Mouse (Mus musculus): ENCODE results near the gene Atpif1. TPM values are rescaled to one million over a fixed set of nuclear protein-coding genes. Genes with fewer than 3 reads are reported as not detected.
"Not testable (repeated sequence)": the region's sequence is repeated elsewhere in the genome, so short reads cannot be mapped to it uniquely, and the experiment has no call there.

The Atpif1 gene
- total and polyA plus RNA-seq, 2 experiments from 2014 or later: 898 to 1,829 TPM

DNA sequence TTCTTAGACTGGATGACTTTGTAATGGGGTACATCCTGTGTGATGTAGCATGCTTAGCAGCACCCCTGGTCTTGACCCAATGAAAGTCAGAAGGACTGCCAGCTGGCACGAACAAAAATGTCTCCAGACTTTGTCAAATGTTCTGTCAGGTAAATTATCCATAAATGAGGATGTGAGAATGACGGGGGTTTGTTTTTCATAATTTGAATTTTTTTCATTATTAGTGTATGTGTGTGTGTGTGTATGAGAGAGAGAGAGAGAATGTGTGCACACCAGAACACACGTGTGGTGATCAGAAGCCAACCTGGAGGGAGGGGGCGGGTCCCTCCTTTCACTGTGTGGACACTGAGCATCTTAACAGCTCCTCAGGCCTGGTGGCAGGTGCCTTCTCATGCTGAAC, 49.2 kb downstream of the Atpif1 start:
- Histone ChIP-seq H3K36me3 (ENCODE audit: insufficient read depth) (no peaks in the 10 kb centered on the region), H3K9ac (no peak overlapping the region), H3K4me3 (ENCODE audit: low read depth, low read length) (no peak overlapping the region), H3K9me3 (ENCODE audit: low read length) (no peaks in the 10 kb centered on the region), H3K27ac (ENCODE audit: low read depth, low read length) (no peak overlapping the region), H3K4me2 (ENCODE audit: low read depth) (no peak overlapping the region), H3K27me3 (ENCODE audit: insufficient read depth, low read length) (no peaks in the 10 kb centered on the region), H3K4me1 (ENCODE audit: insufficient read depth) (no peaks in the 10 kb centered on the region)
- ATAC-seq (no peak), DNase-seq (no peak)
- WGBS: 79% methylated on average over 4 of the region's 4 CpGs
- TF ChIP-seq CTCF (IDR thresholded peaks at IDR 0.05; ENCODE audit: low read depth): no peak

DNA sequence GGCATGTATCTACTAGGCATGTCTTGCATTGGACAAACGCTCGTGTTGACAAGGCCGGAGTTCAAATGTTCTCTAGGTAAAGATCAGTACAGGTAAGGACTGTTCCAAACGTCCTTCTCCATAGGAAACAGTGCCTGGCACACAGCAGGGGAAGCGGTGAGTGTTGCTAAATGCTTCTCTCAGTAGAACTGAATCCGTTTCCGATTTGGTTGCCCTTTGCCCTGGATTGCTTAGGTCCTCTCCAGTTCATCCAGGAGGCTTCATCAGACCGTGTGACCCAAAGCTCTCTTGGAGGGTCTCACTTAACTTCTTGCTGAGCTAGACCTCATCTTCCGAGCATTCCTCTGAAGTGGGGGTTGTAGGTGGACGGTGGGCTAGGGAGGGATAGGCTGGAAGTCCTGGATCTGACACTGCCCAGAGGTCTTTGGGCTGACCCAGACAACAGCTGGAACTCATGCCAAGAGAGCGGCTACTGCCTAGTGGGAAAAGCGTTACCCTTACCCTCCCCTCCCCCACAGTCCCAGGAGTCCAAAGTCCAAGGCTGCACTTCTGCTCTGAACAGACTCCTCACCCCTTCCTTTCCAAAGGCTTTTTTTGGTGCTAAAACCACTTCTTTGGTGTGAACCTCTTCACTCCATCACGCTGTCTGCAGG, 50.4 kb downstream of the Atpif1 start:
- H3K27ac ChIP-seq (ENCODE audit: low read depth, low read length): no peak overlapping the region
- H3K27me3 ChIP-seq (ENCODE audit: insufficient read depth, low read length): no peaks in the 10 kb centered on the region
- TF ChIP-seq CTCF (IDR thresholded peaks at IDR 0.05; ENCODE audit: low read depth): no peak
- no peaks in the 10 kb centered on the region for H3K4me1 ChIP-seq (ENCODE audit: insufficient read depth)
- 80% methylated on average over 13 of the region's 13 CpGs for WGBS
- H3K9ac ChIP-seq: no peak overlapping the region
- H3K4me2 ChIP-seq (ENCODE audit: low read depth): no peak overlapping the region
- H3K9me3 ChIP-seq (ENCODE audit: low read length): no peaks in the 10 kb centered on the region
- DNase-seq: no peak
- H3K36me3 ChIP-seq (ENCODE audit: insufficient read depth): no peaks in the 10 kb centered on the region
- no peak for ATAC-seq
- no peak overlapping the region for H3K4me3 ChIP-seq (ENCODE audit: low read depth, low read length)

DNA sequence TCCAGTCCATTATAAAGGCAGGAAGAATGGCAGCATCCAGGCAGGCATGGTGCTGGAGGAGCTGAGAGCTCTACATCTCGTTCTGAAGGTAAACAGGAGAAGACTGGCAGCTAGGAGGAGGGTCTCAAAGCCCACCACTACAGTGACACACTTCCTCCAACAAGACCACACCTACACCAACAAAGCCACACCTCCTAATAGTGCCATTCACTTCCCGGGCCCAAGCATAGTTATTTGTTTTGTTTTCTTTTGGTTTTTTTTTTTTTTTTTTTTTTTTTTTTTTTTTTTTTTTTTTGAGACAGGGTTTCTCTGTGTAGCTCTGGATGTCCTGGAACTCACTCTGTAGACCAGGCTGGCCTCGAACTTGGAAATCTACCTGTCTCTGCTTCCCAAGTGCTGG, 51.4 kb downstream of the Atpif1 start:
- H3K4me3 ChIP-seq (ENCODE audit: low read depth, low read length); H3K9me3 ChIP-seq (ENCODE audit: low read length); ATAC-seq; H3K4me2 ChIP-seq (ENCODE audit: low read depth); H3K27ac ChIP-seq (ENCODE audit: low read depth, low read length); H3K36me3 ChIP-seq (ENCODE audit: insufficient read depth); H3K9ac ChIP-seq; DNase-seq; H3K27me3 ChIP-seq (ENCODE audit: insufficient read depth, low read length); H3K4me1 ChIP-seq (ENCODE audit: insufficient read depth): not testable (repeated sequence)
- WGBS: 68% methylated on average over 3 of the region's 3 CpGs

Other genes with a start within 250 kb of the Atpif1 start
- gene Rab42, start 230.3 kb downstream of the Atpif1 start, total RNA-seq (2014; rRNA removed): 0.71 and 1.8 TPM in 2 replicates
- 2.3 and 2.5 TPM in 2 replicates for gene Rab42, start 230.3 kb downstream of the Atpif1 start, polyA plus RNA-seq (2015; fragmentation: Nextera tagmentation; extraction: Ambion mirVana)
- gene Trnau1ap, start 204.1 kb downstream of the Atpif1 start, total RNA-seq (2014; rRNA removed): 57.2 and 62.1 TPM in 2 replicates
- gene Trnau1ap, start 204.1 kb downstream of the Atpif1 start, polyA plus RNA-seq (2015; fragmentation: Nextera tagmentation; extraction: Ambion mirVana): 62.1 and 75.6 TPM in 2 replicates
- 19.1 and 22.4 TPM in 2 replicates for gene Rcc1, start 180.1 kb downstream of the Atpif1 start, total RNA-seq (2014; rRNA removed)
- gene Rcc1, start 180.1 kb downstream of the Atpif1 start, polyA plus RNA-seq (2015; fragmentation: Nextera tagmentation; extraction: Ambion mirVana): 23.3 and 24.9 TPM in 2 replicates
- 3.2 and 3.9 TPM in 2 replicates for gene Phactr4, start 111.2 kb downstream of the Atpif1 start, total RNA-seq (2014; rRNA removed)
- gene Phactr4, start 111.2 kb downstream of the Atpif1 start, polyA plus RNA-seq (2015; fragmentation: Nextera tagmentation; extraction: Ambion mirVana): 3.5 and 4.9 TPM in 2 replicates
- 11.5 and 18.5 TPM in 2 replicates for gene Med18, start 69.7 kb downstream of the Atpif1 start, total RNA-seq (2014; rRNA removed)
- 12.0 and 15.4 TPM in 2 replicates for gene Med18, start 69.7 kb downstream of the Atpif1 start, polyA plus RNA-seq (2015; fragmentation: Nextera tagmentation; extraction: Ambion mirVana)
- 6.3 and 15.1 TPM in 2 replicates for gene Sesn2, start 23.2 kb downstream of the Atpif1 start, total RNA-seq (2014; rRNA removed)
- gene Sesn2, start 23.2 kb downstream of the Atpif1 start, polyA plus RNA-seq (2015; fragmentation: Nextera tagmentation; extraction: Ambion mirVana): 6.9 and 9.0 TPM in 2 replicates
- 103 and 111 TPM in 2 replicates for gene Dnajc8, start 1.9 kb upstream of the Atpif1 start, total RNA-seq (2014; rRNA removed)
- gene Dnajc8, start 1.9 kb upstream of the Atpif1 start, polyA plus RNA-seq (2015; fragmentation: Nextera tagmentation; extraction: Ambion mirVana): 151 and 165 TPM in 2 replicates
- 0.38 TPM in 2 replicates for gene Ptafr, start 30.4 kb upstream of the Atpif1 start, total RNA-seq (2014; rRNA removed)
- gene Ptafr, start 30.4 kb upstream of the Atpif1 start, polyA plus RNA-seq (2015; fragmentation: Nextera tagmentation; extraction: Ambion mirVana): 0.23 and 0.38 TPM in 2 replicates
- gene Eya3, start 105.3 kb upstream of the Atpif1 start, total RNA-seq (2014; rRNA removed): 18.6 and 21.8 TPM in 2 replicates
- 6.0 and 7.2 TPM in 2 replicates for gene Eya3, start 105.3 kb upstream of the Atpif1 start, polyA plus RNA-seq (2015; fragmentation: Nextera tagmentation; extraction: Ambion mirVana)
- gene Xkr8, start 198.9 kb upstream of the Atpif1 start, total RNA-seq (2014; rRNA removed): 3.4 and 5.2 TPM in 2 replicates
- 2.2 and 3.8 TPM in 2 replicates for gene Xkr8, start 198.9 kb upstream of the Atpif1 start, polyA plus RNA-seq (2015; fragmentation: Nextera tagmentation; extraction: Ambion mirVana)
- 0.54 and 0.57 TPM in 2 replicates for gene Smpdl3b, start 223.6 kb upstream of the Atpif1 start, total RNA-seq (2014; rRNA removed)
- 0.89 and 1.1 TPM in 2 replicates for gene Smpdl3b, start 223.6 kb upstream of the Atpif1 start, polyA plus RNA-seq (2015; fragmentation: Nextera tagmentation; extraction: Ambion mirVana)
- gene Rpa2, start 234.7 kb upstream of the Atpif1 start, total RNA-seq (2014; rRNA removed): 24.0 and 26.8 TPM in 2 replicates
- gene Rpa2, start 234.7 kb upstream of the Atpif1 start, polyA plus RNA-seq (2015; fragmentation: Nextera tagmentation; extraction: Ambion mirVana): 32.6 and 39.1 TPM in 2 replicates